In genomic region chr11:116219885-116220284, GRCm38 (mm10) we compare ENCODE assay signal across 8 mouse cellular contexts. TPM values are rescaled to one million over a fixed set of nuclear protein-coding genes. Genes with fewer than 3 reads are reported as not detected.
DNase-seq lines count a peak whose midpoint lies in the region; ATAC-seq and TF ChIP-seq lines count a peak whose summit lies in the region.

No protein-coding gene starts in this region.

- H3K4me1 ChIP-seq in hindbrain, embryonic 11.5 days (replicated peaks; ENCODE audit: control insufficient read depth, insufficient read depth, low read length), result 0 out of 2 replicates have a peak, but pooled peaks cover 2% of the 10 kb centered on the region
- H3K4me1 ChIP-seq in hindbrain, embryonic 12.5 days, result peaks cover 19% of the 10 kb centered on the region
- peaks cover 0 to 13% of the 10 kb centered on the region in 2 experiments; a peak in 1 of 4 replicates for H3K4me1 ChIP-seq in MEL (ENCODE audit: control insufficient read depth in 1 of 2, insufficient read depth in 2 of 2, low read length in 2 of 2)
- peaks cover 40% of the 10 kb centered on the region for H3K4me1 ChIP-seq in heart, embryonic 13.5 days
- 0 out of 2 replicates have a peak, but pooled peaks cover 3% of the 10 kb centered on the region for H3K4me1 ChIP-seq in midbrain, postnatal 0 days (ENCODE audit: insufficient read depth, low read length)

- WGBS in hindbrain, embryonic 11.5 days, result 15% methylated on average over 4 of the region's 4 CpGs
- 18% methylated on average over 4 of the region's 4 CpGs for WGBS in hindbrain, embryonic 12.5 days
- 10% methylated on average over 4 of the region's 4 CpGs for WGBS in heart, embryonic 13.5 days
- 29% methylated on average over 4 of the region's 4 CpGs for WGBS in midbrain, postnatal 0 days

- TF ChIP-seq POLR2A in MEL (IDR thresholded peaks at IDR 0.05; ENCODE audit: control insufficient read depth in 1 of 2, insufficient read depth in 1 of 2, low read depth in 1 of 2, low read length in 2 of 2, poor library complexity in 1 of 2), result no peak

- TF ChIP-seq EP300 in MEL (IDR thresholded peaks at IDR 0.05; ENCODE audit: low read depth in 1 of 2, low read length in 2 of 2), result no peak

- H3K27me3 ChIP-seq in hindbrain, embryonic 11.5 days (ENCODE audit: control insufficient read depth, insufficient read depth, low read length), result peaks cover 38% of the 10 kb centered on the region
- peaks cover 47% of the 10 kb centered on the region for H3K27me3 ChIP-seq in hindbrain, embryonic 12.5 days
- no peaks in the 10 kb centered on the region for H3K27me3 ChIP-seq in MEL (ENCODE audit: control insufficient read depth in 1 of 2, insufficient read depth in 2 of 2, low read length in 2 of 2)
- H3K27me3 ChIP-seq in heart, embryonic 13.5 days (replicated peaks), result peaks cover 48% of the 10 kb centered on the region
- H3K27me3 ChIP-seq in midbrain, postnatal 0 days (ENCODE audit: insufficient read depth, low read length), result peaks cover 44% of the 10 kb centered on the region

- no peak overlapping the region for H3K4me3 ChIP-seq in hindbrain, embryonic 11.5 days (ENCODE audit: low read depth, low read length)
- no peak overlapping the region for H3K4me3 ChIP-seq in hindbrain, embryonic 12.5 days
- H3K4me3 ChIP-seq in MEL (ENCODE audit: control insufficient read depth in 1 of 2, insufficient read depth in 1 of 2, low read depth in 2 of 2, low read length in 2 of 2), result no peak overlapping the region
- H3K4me3 ChIP-seq in heart, embryonic 13.5 days, result no peak overlapping the region
- no peak overlapping the region for H3K4me3 ChIP-seq in midbrain, postnatal 0 days (ENCODE audit: low read depth, low read length)

- peak; percentile 79 for DNase-seq in hindbrain, embryonic 11.5 days (ENCODE audit: low spot score)
- peak; percentile 73 for DNase-seq in MEL (ENCODE audit: low read depth, low spot score)
- DNase-seq in layer of hippocampus, postnatal 10 days (ENCODE audit: low spot score in 2 of 2), result peak; percentile 55 to 73
- peak; percentile 41 for DNase-seq in midbrain, postnatal 0 days (ENCODE audit: low spot score)
- DNase-seq in yolk sac, embryonic 10.5 days (ENCODE audit: low spot score), result peak; percentile 80

- H3K36me3 ChIP-seq in hindbrain, embryonic 11.5 days (ENCODE audit: control insufficient read depth, insufficient read depth, low read length), result no peaks in the 10 kb centered on the region
- peaks cover 4% of the 10 kb centered on the region; the same call in 1 of the 2 replicates for H3K36me3 ChIP-seq in hindbrain, embryonic 12.5 days
- H3K36me3 ChIP-seq in MEL (ENCODE audit: control insufficient read depth in 1 of 2, insufficient read depth in 2 of 2, low read length in 2 of 2), result no peaks in the 10 kb centered on the region
- H3K36me3 ChIP-seq in heart, embryonic 13.5 days, result no peaks in the 10 kb centered on the region
- no peaks in the 10 kb centered on the region for H3K36me3 ChIP-seq in midbrain, postnatal 0 days (ENCODE audit: insufficient read depth, low read length)

- 0 out of 2 replicates have a peak, but pooled peaks cover 4% of the 10 kb centered on the region for H3K9me3 ChIP-seq in hindbrain, embryonic 11.5 days (ENCODE audit: control insufficient read depth, low read length)
- 0 out of 2 replicates have a peak, but pooled peaks cover 3% of the 10 kb centered on the region for H3K9me3 ChIP-seq in hindbrain, embryonic 12.5 days (replicated peaks)
- no peaks in the 10 kb centered on the region for H3K9me3 ChIP-seq in MEL (replicated peaks; ENCODE audit: insufficient read depth, low read length)
- peaks cover 6% of the 10 kb centered on the region; the same call in 1 of the 2 replicates for H3K9me3 ChIP-seq in heart, embryonic 13.5 days
- H3K9me3 ChIP-seq in midbrain, postnatal 0 days (ENCODE audit: low read length), result no peaks in the 10 kb centered on the region; the same call in 1 of the 2 replicates

- TF ChIP-seq CTCF in MEL (IDR thresholded peaks at IDR 0.05 in 2 of 3, conservative IDR thresholded peaks at IDR 0.05 in 1 of 3; ENCODE audit: control insufficient read depth in 1 of 3, insufficient read depth in 1 of 3, low read depth in 2 of 3, low read length in 3 of 3, poor library complexity in 1 of 3, severe bottlenecking in 1 of 3), result peak; percentile 62 to 94 (median 90)
- peak; percentile 73 for TF ChIP-seq CTCF in midbrain, postnatal 0 days (IDR thresholded peaks at IDR 0.05)

- no peak overlapping the region for H3K4me2 ChIP-seq in hindbrain, embryonic 11.5 days (replicated peaks; ENCODE audit: low read depth, low read length)
- no peak overlapping the region for H3K4me2 ChIP-seq in hindbrain, embryonic 12.5 days (replicated peaks)
- no peak overlapping the region for H3K4me2 ChIP-seq in heart, embryonic 13.5 days
- H3K4me2 ChIP-seq in midbrain, postnatal 0 days (ENCODE audit: low read depth, low read length, poor library complexity, severe bottlenecking), result no peak overlapping the region

- H3K9ac ChIP-seq in hindbrain, embryonic 11.5 days (ENCODE audit: low read depth, low read length), result no peak overlapping the region
- no peak overlapping the region for H3K9ac ChIP-seq in hindbrain, embryonic 12.5 days
- no peak overlapping the region for H3K9ac ChIP-seq in MEL (ENCODE audit: control insufficient read depth, low read depth, low read length, poor library complexity, severe bottlenecking)
- H3K9ac ChIP-seq in heart, embryonic 13.5 days, result no peak overlapping the region
- no peak overlapping the region for H3K9ac ChIP-seq in midbrain, postnatal 0 days (replicated peaks; ENCODE audit: low read length, poor library complexity, severe bottlenecking)

- no peak for ATAC-seq in hindbrain, embryonic 11.5 days (ENCODE audit: low FRiP score)
- ATAC-seq in hindbrain, embryonic 12.5 days (ENCODE audit: low FRiP score), result no peak
- ATAC-seq in common myeloid progenitor, adult 5-6 weeks (replicated peaks; ENCODE audit: low read depth, poor library complexity, severe bottlenecking), result peak; percentile 38; the same call in 1 of the 2 replicates
- no peak for ATAC-seq in heart, embryonic 13.5 days (ENCODE audit: extremely low read depth, insufficient number of reproducible peaks, low FRiP score, low TSS enrichment)
- no peak for ATAC-seq in midbrain, postnatal 0 days (ENCODE audit: low FRiP score)

- H3K27ac ChIP-seq in hindbrain, embryonic 11.5 days (ENCODE audit: low read depth, low read length), result no peak overlapping the region
- no peak overlapping the region for H3K27ac ChIP-seq in hindbrain, embryonic 12.5 days
- no peak overlapping the region for H3K27ac ChIP-seq in MEL (ENCODE audit: control insufficient read depth, low read depth, low read length)
- H3K27ac ChIP-seq in heart, embryonic 13.5 days (replicated peaks), result peak overlapping the region; percentile 93
- no peak overlapping the region for H3K27ac ChIP-seq in midbrain, postnatal 0 days (ENCODE audit: low read depth, low read length)

- peak; percentile 74 for TF ChIP-seq RAD21 in MEL (IDR thresholded peaks at IDR 0.05; ENCODE audit: low read depth, low read length)

- no peaks in the 10 kb centered on the region for H3K79me2 ChIP-seq in MEL (ENCODE audit: control insufficient read depth, insufficient read depth, low read length, poor library complexity)

RNA-seq across cellular contexts. Expression of gene Evpl, which starts 18.0 kb away (rescaled TPM):
- 0.49 and 0.52 TPM in 2 replicates for polyA plus RNA-seq in hindbrain, embryonic 11.5 days (2014; fragmentation: Nextera tagmentation; extraction: Ambion mirVana)
- 1.0 and 1.3 TPM in 2 replicates for polyA plus RNA-seq in hindbrain, embryonic 12.5 days (2016; fragmentation: Nextera tagmentation; extraction: Ambion mirVana)
- total RNA-seq in MEL (2012; rRNA removed), result 0.26 and 0.39 TPM in 2 replicates
- under 1 TPM in 1 of 2 experiments, not detected in 1; 0.78 TPM for polyA plus RNA-seq in MEL (2012; ENCODE audit: insufficient read depth in 1 of 2, insufficient read length in 2 of 2, low read depth in 1 of 2, low replicate concordance in 2 of 2, missing spikeins in 1 of 2)
- 2.2 and 2.6 TPM in 2 replicates for total RNA-seq in common myeloid progenitor, adult 5-6 weeks (2017)
- polyA plus RNA-seq in heart, embryonic 13.5 days (2015; fragmentation: Nextera tagmentation; extraction: Ambion mirVana), result 0.42 and 0.48 TPM in 2 replicates
- total RNA-seq in layer of hippocampus, postnatal 10 days (2021), result under 1 TPM; 0.57 to 0.65 TPM
- total RNA-seq in midbrain, postnatal 0 days (2014; rRNA removed), result 3.3 and 4.9 TPM in 2 replicates
- 1.9 and 2.3 TPM in 2 replicates for polyA plus RNA-seq in midbrain, postnatal 0 days (2015; fragmentation: Nextera tagmentation; extraction: Ambion mirVana)

RNA-seq across cellular contexts. Expression of gene Acox1, which starts 21.0 kb away (rescaled TPM):
- 31.7 and 36.3 TPM in 2 replicates for polyA plus RNA-seq in hindbrain, embryonic 11.5 days (2014; fragmentation: Nextera tagmentation; extraction: Ambion mirVana)
- polyA plus RNA-seq in hindbrain, embryonic 12.5 days (2016; fragmentation: Nextera tagmentation; extraction: Ambion mirVana), result 43.8 and 45.9 TPM in 2 replicates
- total RNA-seq in MEL (2012; rRNA removed), result 16.4 and 16.8 TPM in 2 replicates
- polyA plus RNA-seq in MEL (2012; ENCODE audit: insufficient read depth in 1 of 2, insufficient read length in 2 of 2, low read depth in 1 of 2, low replicate concordance in 2 of 2, missing spikeins in 1 of 2), result 10 to 100 TPM in 1 of 2 experiments, not detected in 1; 16.1 TPM
- total RNA-seq in common myeloid progenitor, adult 5-6 weeks (2017), result 24.2 and 25.9 TPM in 2 replicates
- 29.0 and 31.0 TPM in 2 replicates for polyA plus RNA-seq in heart, embryonic 13.5 days (2015; fragmentation: Nextera tagmentation; extraction: Ambion mirVana)
- total RNA-seq in layer of hippocampus, postnatal 10 days (2021), result 100 to 1,000 TPM; 112 to 116 TPM
- total RNA-seq in midbrain, postnatal 0 days (2014; rRNA removed), result 110 and 116 TPM in 2 replicates
- 66.1 and 69.2 TPM in 2 replicates for polyA plus RNA-seq in midbrain, postnatal 0 days (2015; fragmentation: Nextera tagmentation; extraction: Ambion mirVana)

RNA-seq across cellular contexts. Expression of gene Ten1, which starts 21.2 kb away (rescaled TPM):
- 59.4 and 60.7 TPM in 2 replicates for polyA plus RNA-seq in hindbrain, embryonic 11.5 days (2014; fragmentation: Nextera tagmentation; extraction: Ambion mirVana)
- polyA plus RNA-seq in hindbrain, embryonic 12.5 days (2016; fragmentation: Nextera tagmentation; extraction: Ambion mirVana), result 57.4 and 63.1 TPM in 2 replicates
- total RNA-seq in MEL (2012; rRNA removed), result 57.9 and 60.8 TPM in 2 replicates
- 10 to 100 TPM in 1 of 2 experiments, not detected in 1; 66.9 TPM for polyA plus RNA-seq in MEL (2012; ENCODE audit: insufficient read depth in 1 of 2, insufficient read length in 2 of 2, low read depth in 1 of 2, low replicate concordance in 2 of 2, missing spikeins in 1 of 2)
- 21.5 and 34.3 TPM in 2 replicates for total RNA-seq in common myeloid progenitor, adult 5-6 weeks (2017)
- polyA plus RNA-seq in heart, embryonic 13.5 days (2015; fragmentation: Nextera tagmentation; extraction: Ambion mirVana), result 82.1 and 88.7 TPM in 2 replicates
- total RNA-seq in layer of hippocampus, postnatal 10 days (2021), result 10 to 100 TPM; 39.0 to 46.2 TPM
- total RNA-seq in midbrain, postnatal 0 days (2014; rRNA removed), result 54.2 and 60.5 TPM in 2 replicates
- polyA plus RNA-seq in midbrain, postnatal 0 days (2015; fragmentation: Nextera tagmentation; extraction: Ambion mirVana), result 91.2 and 101 TPM in 2 replicates

RNA-seq across cellular contexts. Expression of gene Fbf1, which starts 51.9 kb away (rescaled TPM):
- polyA plus RNA-seq in hindbrain, embryonic 11.5 days (2014; fragmentation: Nextera tagmentation; extraction: Ambion mirVana), result 28.4 and 32.1 TPM in 2 replicates
- polyA plus RNA-seq in hindbrain, embryonic 12.5 days (2016; fragmentation: Nextera tagmentation; extraction: Ambion mirVana), result 80.7 and 80.9 TPM in 2 replicates
- 29.0 and 32.5 TPM in 2 replicates for total RNA-seq in MEL (2012; rRNA removed)
- polyA plus RNA-seq in MEL (2012; ENCODE audit: insufficient read depth in 1 of 2, insufficient read length in 2 of 2, low read depth in 1 of 2, low replicate concordance in 2 of 2, missing spikeins in 1 of 2), result 10 to 100 TPM in 1 of 2 experiments, not detected in 1; 29.2 TPM
- 20.2 and 21.7 TPM in 2 replicates for total RNA-seq in common myeloid progenitor, adult 5-6 weeks (2017)
- polyA plus RNA-seq in heart, embryonic 13.5 days (2015; fragmentation: Nextera tagmentation; extraction: Ambion mirVana), result 22.8 and 24.4 TPM in 2 replicates
- 10 to 100 TPM; 84.7 to 94.9 TPM for total RNA-seq in layer of hippocampus, postnatal 10 days (2021)
- total RNA-seq in midbrain, postnatal 0 days (2014; rRNA removed), result 82.2 and 83.0 TPM in 2 replicates
- 38.6 and 43.7 TPM in 2 replicates for polyA plus RNA-seq in midbrain, postnatal 0 days (2015; fragmentation: Nextera tagmentation; extraction: Ambion mirVana)

RNA-seq across cellular contexts. Expression of gene Srp68, which starts 54.1 kb away (rescaled TPM):
- polyA plus RNA-seq in hindbrain, embryonic 11.5 days (2014; fragmentation: Nextera tagmentation; extraction: Ambion mirVana), result 72.4 and 74.0 TPM in 2 replicates
- 85.2 and 88.0 TPM in 2 replicates for polyA plus RNA-seq in hindbrain, embryonic 12.5 days (2016; fragmentation: Nextera tagmentation; extraction: Ambion mirVana)
- 163 and 180 TPM in 2 replicates for total RNA-seq in MEL (2012; rRNA removed)
- polyA plus RNA-seq in MEL (2012; ENCODE audit: insufficient read depth in 1 of 2, insufficient read length in 2 of 2, low read depth in 1 of 2, low replicate concordance in 2 of 2, missing spikeins in 1 of 2), result 100 to 1,000 TPM; 146 to 228 TPM
- total RNA-seq in common myeloid progenitor, adult 5-6 weeks (2017), result 56.9 and 62.6 TPM in 2 replicates
- polyA plus RNA-seq in heart, embryonic 13.5 days (2015; fragmentation: Nextera tagmentation; extraction: Ambion mirVana), result 63.6 and 64.6 TPM in 2 replicates
- total RNA-seq in layer of hippocampus, postnatal 10 days (2021), result 10 to 100 TPM; 50.5 to 51.9 TPM
- 17.7 and 27.3 TPM in 2 replicates for total RNA-seq in midbrain, postnatal 0 days (2014; rRNA removed)
- 47.9 and 50.9 TPM in 2 replicates for polyA plus RNA-seq in midbrain, postnatal 0 days (2015; fragmentation: Nextera tagmentation; extraction: Ambion mirVana)
